Mouse (Mus musculus) limb, embryonic 14.5 days (tissue): Measurements from ENCODE around the gene Mdfic. TPM values are rescaled to one million over a fixed set of nuclear protein-coding genes. Genes with fewer than 3 reads are reported as not detected.

Source experiments
- ATAC-seq: fragments of 200-750 bp; cut with Nextera tagmentation; 2 replicates; pipeline ENCODE4 v1.8.0; 2017; ENCODE audit warnings: low read depth, moderate number of reproducible peaks, moderate TSS enrichment; ENCODE audit not compliant: low FRiP score
- DNase-seq: peaks from one replicate; pipeline ENCODE4 v3.0.0-alpha.2; 2015; ENCODE audit warnings: low spot score
- H3K27ac ChIP-seq: fragments of 300-500 bp; sonication (generic); replicated peaks from 2 replicates; pipeline ENCODE4 v1.5.1; 2014; ENCODE audit warnings: low read depth, mild to moderate bottlenecking, low read length, moderate library complexity, mixed read lengths
- H3K27me3 ChIP-seq: fragments of 300-500 bp; sonication (generic); 2 replicates; pipeline ENCODE4 v1.6.1; 2014; ENCODE audit warnings: low read length, mixed read lengths; ENCODE audit not compliant: control insufficient read depth, insufficient read depth
- H3K36me3 ChIP-seq: fragments of 300-500 bp; sonication (generic); 2 replicates; pipeline ENCODE4 v1.6.1; 2014; ENCODE audit warnings: mild to moderate bottlenecking, low read length, moderate library complexity, mixed read lengths; ENCODE audit not compliant: control insufficient read depth, insufficient read depth
- H3K4me1 ChIP-seq: fragments of 300-500 bp; sonication (generic); 2 replicates; pipeline ENCODE4 v1.6.1; 2014; ENCODE audit warnings: antibody characterized with exemption, low read length, mixed read lengths; ENCODE audit not compliant: control insufficient read depth, insufficient read depth
- H3K4me2 ChIP-seq: fragments of 300-500 bp; sonication (generic); replicated peaks from 2 replicates; pipeline ENCODE4 v1.6.1; 2014; ENCODE audit warnings: low read depth, mild to moderate bottlenecking, low read length, moderate library complexity; ENCODE audit not compliant: severe bottlenecking
- H3K4me3 ChIP-seq: fragments of 300-500 bp; sonication (generic); replicated peaks from 2 replicates; pipeline ENCODE4 v1.5.1; 2014; ENCODE audit warnings: low read length
- H3K9ac ChIP-seq: fragments of 300-500 bp; sonication (generic); 2 replicates; pipeline ENCODE4 v1.6.1; 2014; ENCODE audit warnings: mild to moderate bottlenecking, low read depth, low read length, moderate library complexity; ENCODE audit not compliant: severe bottlenecking
- H3K9me3 ChIP-seq: fragments of 300-500 bp; sonication (generic); 2 replicates; pipeline ENCODE4 v1.6.1; 2016; ENCODE audit warnings: low read length; ENCODE audit not compliant: control insufficient read depth
- POLR2A ChIP-seq: fragments of 200-500 bp; IDR thresholded peaks from 2 replicates; pipeline ENCODE4 v1.8.0; 2012; ENCODE audit warnings: inconsistent platforms, mild to moderate bottlenecking, moderate library complexity, borderline replicate concordance; ENCODE audit not compliant: insufficient read depth, insufficient read length; ENCODE audit errors: extremely low read depth
- WGBS: fragments of 180-500 bp; shearing (Covaris S2); extraction: QIAGEN DNeasy Blood & Tissue Kit; methylation state at CpG from one replicate; pipeline ENCODE4 v1.1.7; 2014; 5-methylcytosine and 5-hydroxymethylcytosine counted together
- polyA plus RNA-seq, 2 experiments: library from polyadenylated mRNA; depleted of rRNA in 1 of 2; stranded (reverse) in 1 of 2; unstranded in 1 of 2; fragments of >200 nt; fragmentation: Nextera tagmentation in 1 of 2; extraction: Ambion mirVana in 1 of 2; gene quantifications; 2 replicates each; pipeline versions ENCODE4 v1.2.1 to v1.2.3; 2012 to 2014

The Mdfic gene
- polyA plus RNA-seq, 2 experiments: 14.2 to 27.7 TPM

- 0 out of 2 replicates have a peak, but pooled peaks cover 3% of the 10 kb centered on the region for H3K36me3 ChIP-seq
- H3K27me3 ChIP-seq: no peaks in the 10 kb centered on the region
- no peaks in the 10 kb centered on the region for H3K9me3 ChIP-seq
- H3K4me2 ChIP-seq: no peak overlapping the region
- no peak overlapping the region for H3K27ac ChIP-seq
- ATAC-seq (no peak), DNase-seq (peak; percentile 49)
- no peak overlapping the region for H3K9ac ChIP-seq
- H3K4me3 ChIP-seq: no peak overlapping the region
- WGBS: 46% methylated on average over 8 of the region's 8 CpGs
- no peak for TF ChIP-seq POLR2A
- H3K4me1 ChIP-seq: peaks cover 4% of the 10 kb centered on the region
Observed at GRCm38 (mm10) chr6:15793602-15794345, 73.3 kb downstream of the Mdfic start.

- H3K9me3 ChIP-seq: no peaks in the 10 kb centered on the region
- no peak for TF ChIP-seq POLR2A
- ATAC-seq (no peak), DNase-seq (no peak)
- H3K9ac ChIP-seq: no peak overlapping the region
- no peak overlapping the region for H3K4me3 ChIP-seq
- no peak overlapping the region for H3K4me2 ChIP-seq
- peaks cover 4% of the 10 kb centered on the region for H3K4me1 ChIP-seq
- H3K27me3 ChIP-seq: no peaks in the 10 kb centered on the region
- no peak overlapping the region for H3K27ac ChIP-seq
- H3K36me3 ChIP-seq: peaks cover 9% of the 10 kb centered on the region
- 87% methylated on average over 3 of the region's 3 CpGs for WGBS
Observed at GRCm38 (mm10) chr6:15794801-15795200, 74.3 kb downstream of the Mdfic start.

- ATAC-seq: no peak
- H3K27ac ChIP-seq: no peak overlapping the region
- no peak overlapping the region for H3K4me2 ChIP-seq
- no peaks in the 10 kb centered on the region for H3K4me1 ChIP-seq
- H3K27me3 ChIP-seq: no peaks in the 10 kb centered on the region
- 95% methylated on average over 5 of the region's 5 CpGs for WGBS
- peaks cover 3% of the 10 kb centered on the region for H3K36me3 ChIP-seq
- H3K4me3 ChIP-seq: no peak overlapping the region
- H3K9ac ChIP-seq: no peak overlapping the region
- DNase-seq: no peak
- no peaks in the 10 kb centered on the region for H3K9me3 ChIP-seq
- no peak for TF ChIP-seq POLR2A
Observed at GRCm38 (mm10) chr6:15807382-15807781, 86.9 kb downstream of the Mdfic start.

- Histone ChIP-seq H3K9ac (no peak overlapping the region), H3K27ac (no peak overlapping the region), H3K27me3 (no peaks in the 10 kb centered on the region), H3K4me2 (no peak overlapping the region), H3K36me3 (no peaks in the 10 kb centered on the region), H3K4me1 (no peaks in the 10 kb centered on the region), H3K9me3 (no peaks in the 10 kb centered on the region), H3K4me3 (no peak overlapping the region)
- DNase-seq: no peak
- TF ChIP-seq POLR2A: no peak
- no peak for ATAC-seq
- WGBS: 78% methylated on average over 3 of the region's 3 CpGs
Observed at GRCm38 (mm10) chr6:15825236-15825635, 104.8 kb downstream of the Mdfic start.

GRCm38 (mm10) chr6:15829812-15830211 lies 109.4 kb downstream of the Mdfic start:
- no peak for DNase-seq
- Histone ChIP-seq H3K4me3 (no peak overlapping the region), H3K27me3 (no peaks in the 10 kb centered on the region), H3K9me3 (no peaks in the 10 kb centered on the region), H3K9ac (no peak overlapping the region), H3K4me1 (no peaks in the 10 kb centered on the region), H3K27ac (no peak overlapping the region), H3K4me2 (no peak overlapping the region), H3K36me3 (no peaks in the 10 kb centered on the region)
- no peak for TF ChIP-seq POLR2A
- no peak for ATAC-seq
- 73% methylated on average over 2 of the region's 2 CpGs for WGBS
